Mouse (Mus musculus): ENCODE results near the gene Ptprm. TPM values are rescaled to one million over a fixed set of nuclear protein-coding genes. Genes with fewer than 3 reads are reported as not detected.

Ptprm gene
- polyA plus RNA-seq, 1 experiment from 2014 or later: 12.6 TPM

GRCm38 (mm10) chr17:67071231-67072009, 282.8 kb downstream of the Ptprm start:
- ATAC-seq (ENCODE audit: insufficient number of reproducible peaks, insufficient read depth, low FRiP score, low TSS enrichment, low read depth): no peak
- no peak overlapping the region for H3K9ac ChIP-seq (replicated peaks)
- no peak overlapping the region for H3K4me3 ChIP-seq (replicated peaks)
- no peak overlapping the region for H3K27ac ChIP-seq
- no peaks in the 10 kb centered on the region for H3K27me3 ChIP-seq
- H3K4me2 ChIP-seq: no peak overlapping the region
- H3K9me3 ChIP-seq: no peaks in the 10 kb centered on the region
- 93% methylated on average over 7 of the region's 7 CpGs for WGBS
- no peaks in the 10 kb centered on the region for H3K36me3 ChIP-seq
- H3K4me1 ChIP-seq (replicated peaks): peaks cover 6% of the 10 kb centered on the region; the same call in 1 of the 2 replicates

GRCm38 (mm10) chr17:67063611-67064010, 290.6 kb downstream of the Ptprm start:
- Histone ChIP-seq H3K36me3 (no peaks in the 10 kb centered on the region), H3K4me1 (replicated peaks) (no peaks in the 10 kb centered on the region), H3K9me3 (no peaks in the 10 kb centered on the region), H3K9ac (replicated peaks) (no peak overlapping the region), H3K4me2 (no peak overlapping the region), H3K27me3 (no peaks in the 10 kb centered on the region), H3K27ac (no peak overlapping the region), H3K4me3 (replicated peaks) (no peak overlapping the region)
- 89% methylated on average over 5 of the region's 5 CpGs for WGBS
- no peak for ATAC-seq (ENCODE audit: insufficient number of reproducible peaks, insufficient read depth, low FRiP score, low TSS enrichment, low read depth)

- H3K36me3 ChIP-seq: no peaks in the 10 kb centered on the region
- H3K4me3 ChIP-seq (replicated peaks): no peak overlapping the region
- H3K9ac ChIP-seq (replicated peaks): no peak overlapping the region
- no peak for ATAC-seq (ENCODE audit: insufficient number of reproducible peaks, insufficient read depth, low FRiP score, low TSS enrichment, low read depth)
- H3K9me3 ChIP-seq: no peaks in the 10 kb centered on the region
- no peaks in the 10 kb centered on the region for H3K4me1 ChIP-seq (replicated peaks)
- H3K4me2 ChIP-seq: no peak overlapping the region
- 88% methylated on average over 6 of the region's 6 CpGs for WGBS
- H3K27me3 ChIP-seq: no peaks in the 10 kb centered on the region
- H3K27ac ChIP-seq: no peak overlapping the region
Measured at GRCm38 (mm10) chr17:67055681-67056080, 298.6 kb downstream of the Ptprm start.

- Histone ChIP-seq H3K27me3 (no peaks in the 10 kb centered on the region), H3K4me3 (replicated peaks) (no peak overlapping the region), H3K4me2 (no peak overlapping the region), H3K27ac (no peak overlapping the region), H3K9me3 (no peaks in the 10 kb centered on the region), H3K4me1 (replicated peaks) (no peaks in the 10 kb centered on the region), H3K9ac (replicated peaks) (no peak overlapping the region), H3K36me3 (no peaks in the 10 kb centered on the region)
- 92% methylated on average over 10 of the region's 10 CpGs for WGBS
- ATAC-seq (ENCODE audit: insufficient number of reproducible peaks, insufficient read depth, low FRiP score, low TSS enrichment, low read depth): no peak
Measured at GRCm38 (mm10) chr17:67054202-67054601, 300.1 kb downstream of the Ptprm start.

- ATAC-seq (ENCODE audit: insufficient number of reproducible peaks, insufficient read depth, low FRiP score, low TSS enrichment, low read depth): no peak
- Histone ChIP-seq H3K9ac (replicated peaks) (no peak overlapping the region), H3K36me3 (no peaks in the 10 kb centered on the region), H3K4me3 (replicated peaks) (no peak overlapping the region), H3K9me3 (no peaks in the 10 kb centered on the region), H3K27me3 (no peaks in the 10 kb centered on the region), H3K4me1 (replicated peaks) (no peaks in the 10 kb centered on the region), H3K27ac (no peak overlapping the region), H3K4me2 (no peak overlapping the region)
- 76% methylated on average over 11 of the region's 11 CpGs for WGBS
Measured at GRCm38 (mm10) chr17:67052624-67053314, 301.5 kb downstream of the Ptprm start.

- Histone ChIP-seq H3K9ac (replicated peaks) (no peak overlapping the region), H3K9me3 (no peaks in the 10 kb centered on the region), H3K4me3 (replicated peaks) (no peak overlapping the region), H3K36me3 (no peaks in the 10 kb centered on the region), H3K4me2 (no peak overlapping the region), H3K27ac (no peak overlapping the region), H3K4me1 (replicated peaks) (no peaks in the 10 kb centered on the region), H3K27me3 (no peaks in the 10 kb centered on the region)
- ATAC-seq (ENCODE audit: insufficient number of reproducible peaks, insufficient read depth, low FRiP score, low TSS enrichment, low read depth): no peak
- WGBS: 74% methylated on average over 4 of the region's 4 CpGs
Measured at GRCm38 (mm10) chr17:67047697-67048096, 306.6 kb downstream of the Ptprm start.

- H3K9me3 ChIP-seq: no peaks in the 10 kb centered on the region
- no peak for ATAC-seq (ENCODE audit: insufficient number of reproducible peaks, insufficient read depth, low FRiP score, low TSS enrichment, low read depth)
Measured at GRCm38 (mm10) chr17:67038558-67038957, 315.7 kb downstream of the Ptprm start.

GRCm38 (mm10) chr17:67033547-67033946, 320.7 kb downstream of the Ptprm start:
- 83% methylated on average over 3 of the region's 3 CpGs for WGBS

More at GRCm38 (mm10) chr17:67038558-67038957, 315.7 kb downstream of the Ptprm start:
- Histone ChIP-seq H3K4me3 (replicated peaks) (no peak overlapping the region), H3K4me1 (replicated peaks) (no peaks in the 10 kb centered on the region), H3K9ac (replicated peaks) (no peak overlapping the region), H3K36me3 (no peaks in the 10 kb centered on the region), H3K27ac (no peak overlapping the region), H3K27me3 (no peaks in the 10 kb centered on the region), H3K4me2 (no peak overlapping the region)
- 68% methylated on average over 6 of the region's 6 CpGs for WGBS

GRCm38 (mm10) chr17:67032021-67032420, 322.2 kb downstream of the Ptprm start:
- Histone ChIP-seq H3K36me3 (no peaks in the 10 kb centered on the region), H3K4me1 (replicated peaks) (no peaks in the 10 kb centered on the region), H3K27me3 (no peaks in the 10 kb centered on the region), H3K4me3 (replicated peaks) (no peak overlapping the region), H3K9ac (replicated peaks) (no peak overlapping the region), H3K27ac (no peak overlapping the region), H3K4me2 (no peak overlapping the region), H3K9me3 (no peaks in the 10 kb centered on the region)
- ATAC-seq (ENCODE audit: insufficient number of reproducible peaks, insufficient read depth, low FRiP score, low TSS enrichment, low read depth): no peak
- 88% methylated on average over 6 of the region's 6 CpGs for whole genome bisulfite sequencing

More at GRCm38 (mm10) chr17:67033547-67033946, 320.7 kb downstream of the Ptprm start:
- Histone ChIP-seq H3K9ac (replicated peaks) (no peak overlapping the region), H3K4me1 (replicated peaks) (no peaks in the 10 kb centered on the region), H3K27ac (no peak overlapping the region), H3K27me3 (no peaks in the 10 kb centered on the region), H3K9me3 (no peaks in the 10 kb centered on the region), H3K36me3 (no peaks in the 10 kb centered on the region), H3K4me2 (no peak overlapping the region), H3K4me3 (replicated peaks) (no peak overlapping the region)
- no peak for ATAC-seq (ENCODE audit: insufficient number of reproducible peaks, insufficient read depth, low FRiP score, low TSS enrichment, low read depth)

GRCm38 (mm10) chr17:67031341-67031740, 322.9 kb downstream of the Ptprm start:
- Histone ChIP-seq H3K9me3 (no peaks in the 10 kb centered on the region), H3K27ac (no peak overlapping the region), H3K4me3 (replicated peaks) (no peak overlapping the region), H3K4me2 (no peak overlapping the region), H3K4me1 (replicated peaks) (no peaks in the 10 kb centered on the region), H3K9ac (replicated peaks) (no peak overlapping the region), H3K36me3 (no peaks in the 10 kb centered on the region), H3K27me3 (no peaks in the 10 kb centered on the region)
- no peak for ATAC-seq (ENCODE audit: insufficient number of reproducible peaks, insufficient read depth, low FRiP score, low TSS enrichment, low read depth)
- WGBS: 82% methylated on average over 4 of the region's 4 CpGs

GRCm38 (mm10) chr17:67027274-67027673, 327.0 kb downstream of the Ptprm start:
- H3K9ac ChIP-seq (replicated peaks): no peak overlapping the region
- no peaks in the 10 kb centered on the region for H3K27me3 ChIP-seq
- WGBS: 86% methylated on average over 9 of the region's 9 CpGs
- H3K4me1 ChIP-seq (replicated peaks): no peaks in the 10 kb centered on the region
- H3K4me2 ChIP-seq: no peak overlapping the region
- ATAC-seq (ENCODE audit: insufficient number of reproducible peaks, insufficient read depth, low FRiP score, low TSS enrichment, low read depth): no peak
- no peaks in the 10 kb centered on the region for H3K36me3 ChIP-seq
- H3K9me3 ChIP-seq: no peaks in the 10 kb centered on the region
- H3K27ac ChIP-seq: no peak overlapping the region
- no peak overlapping the region for H3K4me3 ChIP-seq (replicated peaks)

Measured in limb, embryonic 12.5 days (tissue).